Mouse (Mus musculus) megakaryocyte, embryonic 14.5 days (primary cell): ENCODE results near the gene Gas6.

Source experiments
- FLI1 ChIP-seq: IDR thresholded peaks from 2 replicates; pipeline ENCODE4 v1.6.1; 2012; ENCODE audit warnings: low read length, inconsistent platforms, mixed read lengths
- GATA1 ChIP-seq: IDR thresholded peaks from 3 replicates; pipeline ENCODE4 v1.6.1; 2012; ENCODE audit warnings: mixed read lengths, low read length, inconsistent platforms, borderline replicate concordance

DNA sequence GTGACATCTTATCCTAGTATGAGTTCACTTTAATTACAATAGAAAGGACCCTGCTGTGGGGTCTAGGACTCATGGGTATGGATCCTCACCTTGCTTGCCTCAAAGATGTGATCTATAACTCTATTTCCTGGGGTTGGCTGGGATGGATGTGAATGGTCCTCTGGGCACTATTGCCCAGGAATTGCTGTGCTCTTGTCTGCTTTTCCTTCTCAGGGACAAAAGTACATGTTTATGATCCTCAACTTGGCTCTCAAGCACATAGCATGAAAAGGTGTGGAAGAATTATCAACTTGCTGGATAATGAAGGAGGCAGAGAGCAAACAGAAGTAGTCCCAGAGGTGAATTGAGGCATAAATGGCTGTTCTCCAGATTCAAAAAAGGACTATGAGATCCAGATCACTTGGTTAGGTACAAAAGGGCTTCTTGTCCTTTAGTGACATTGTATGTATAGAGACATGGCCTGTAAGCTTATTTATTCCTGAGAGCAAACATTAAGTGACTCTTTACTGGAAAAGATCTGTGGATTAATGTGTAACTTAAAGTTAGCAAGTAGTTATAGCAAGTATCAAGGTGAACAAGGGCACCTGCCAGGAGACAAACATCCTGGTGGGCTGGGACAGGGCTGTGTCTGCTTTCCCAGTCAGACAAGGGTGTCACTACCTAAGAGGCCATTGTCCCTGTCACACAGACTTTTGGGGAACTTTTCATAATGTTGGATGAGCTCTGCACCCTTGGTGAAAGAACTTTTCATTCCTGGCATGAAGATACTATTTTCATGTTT, 10.8 kb upstream of the Gas6 start:
- TF ChIP-seq FLI1 (no peak), GATA1 (no peak)
